Mouse (Mus musculus): ENCODE measurements around the gene Tstd2. TPM values are rescaled to one million over a fixed set of nuclear protein-coding genes. Genes with fewer than 3 reads are reported as not detected.

The Tstd2 gene
- polyA plus RNA-seq, 1 experiment from 2014 or later, result 25.3 TPM

DNA sequence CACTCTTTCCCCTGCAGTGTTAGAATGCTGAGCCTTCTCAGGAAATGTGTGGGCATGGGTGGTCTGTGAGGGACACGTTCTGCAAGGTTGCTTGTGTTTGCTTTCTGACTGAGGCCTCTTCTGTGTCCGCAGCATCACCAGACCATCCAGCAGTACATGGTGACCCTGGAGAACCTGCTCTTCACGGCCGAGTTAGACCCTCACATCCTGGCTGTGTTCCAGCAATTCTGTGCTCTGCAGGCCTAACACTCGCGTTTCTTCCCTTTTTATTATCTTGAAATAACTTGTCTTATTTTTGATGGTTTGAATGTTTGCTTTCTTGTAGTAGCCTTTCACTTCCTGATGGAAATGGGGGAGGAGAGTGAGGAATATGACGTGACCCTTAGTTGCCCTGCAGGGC, 33.3 kb upstream of the Tstd2 start:
- Histone ChIP-seq H3K4me2 (ENCODE audit: low read depth, low read length) (no peak overlapping the region), H3K27me3 (replicated peaks; ENCODE audit: control insufficient read depth, insufficient read depth, low read length) (no peaks in the 10 kb centered on the region), H3K27ac (ENCODE audit: low read length) (no peak overlapping the region), H3K9me3 (ENCODE audit: control insufficient read depth, low read length) (no peaks in the 10 kb centered on the region), H3K36me3 (ENCODE audit: control insufficient read depth, insufficient read depth, low read length) (peaks cover 53% of the 10 kb centered on the region), H3K4me3 (ENCODE audit: low read length) (no peak overlapping the region), H3K9ac (ENCODE audit: low read depth, low read length) (no peak overlapping the region), H3K4me1 (ENCODE audit: control insufficient read depth, insufficient read depth, low read length) (no peaks in the 10 kb centered on the region)
- 68% methylated on average over 7 of the region's 7 CpGs for WGBS
- ATAC-seq, result no peak

DNA sequence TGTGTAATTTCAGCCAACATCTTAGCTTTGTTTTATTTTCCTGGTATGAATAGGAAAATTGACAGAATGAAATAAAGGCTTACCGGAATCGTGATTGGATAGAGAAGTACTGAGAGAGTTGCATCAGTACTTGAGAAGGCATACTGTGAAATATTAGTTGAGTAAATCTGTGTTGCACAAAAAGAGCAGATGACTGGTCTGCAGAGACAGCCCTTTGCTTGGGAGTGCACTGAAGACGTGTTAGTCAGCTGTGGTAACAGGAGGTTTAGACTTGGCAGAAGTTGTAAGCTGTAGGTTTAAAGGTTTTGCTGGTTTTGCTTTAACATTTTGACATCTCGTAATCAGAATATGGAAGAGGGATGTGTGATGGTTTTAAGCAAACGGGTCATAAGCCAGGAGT, 27.3 kb upstream of the Tstd2 start:
- Histone ChIP-seq H3K9ac (ENCODE audit: low read depth, low read length) (no peak overlapping the region), H3K4me3 (ENCODE audit: low read length) (no peak overlapping the region), H3K9me3 (ENCODE audit: control insufficient read depth, low read length) (no peaks in the 10 kb centered on the region), H3K36me3 (ENCODE audit: control insufficient read depth, insufficient read depth, low read length) (peaks cover 31% of the 10 kb centered on the region), H3K27ac (ENCODE audit: low read length) (no peak overlapping the region), H3K4me1 (ENCODE audit: control insufficient read depth, insufficient read depth, low read length) (no peaks in the 10 kb centered on the region), H3K4me2 (ENCODE audit: low read depth, low read length) (no peak overlapping the region), H3K27me3 (replicated peaks; ENCODE audit: control insufficient read depth, insufficient read depth, low read length) (no peaks in the 10 kb centered on the region)
- WGBS, result 93% methylated on average over 5 of the region's 5 CpGs
- ATAC-seq, result no peak

DNA sequence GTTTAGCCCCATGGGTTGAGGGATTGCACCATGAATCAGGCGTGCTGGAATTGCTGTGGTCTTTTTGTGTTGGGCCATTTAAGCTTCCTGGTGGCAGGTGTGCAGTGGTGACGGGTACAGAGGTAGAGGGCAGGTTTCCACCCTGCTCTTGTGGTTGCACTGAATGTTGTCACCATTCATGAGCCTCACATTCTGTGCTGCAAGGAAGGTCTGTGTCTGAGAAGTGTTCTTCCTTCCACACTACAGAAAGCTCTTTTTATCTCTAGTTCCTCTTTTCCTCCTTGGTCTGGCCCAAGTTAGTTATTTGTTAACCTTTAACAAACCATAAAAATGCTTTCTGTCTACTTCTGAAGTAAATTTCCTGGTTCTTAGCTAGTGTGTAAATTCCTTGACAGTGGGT, 25.5 kb upstream of the Tstd2 start:
- Histone ChIP-seq H3K27me3 (replicated peaks; ENCODE audit: control insufficient read depth, insufficient read depth, low read length) (no peaks in the 10 kb centered on the region), H3K4me1 (ENCODE audit: control insufficient read depth, insufficient read depth, low read length) (no peaks in the 10 kb centered on the region), H3K4me2 (ENCODE audit: low read depth, low read length) (peak overlapping the region; percentile 2; the same call in 1 of the 2 replicates), H3K9me3 (ENCODE audit: control insufficient read depth, low read length) (no peaks in the 10 kb centered on the region), H3K36me3 (ENCODE audit: control insufficient read depth, insufficient read depth, low read length) (peaks cover 17% of the 10 kb centered on the region), H3K9ac (ENCODE audit: low read depth, low read length) (no peak overlapping the region), H3K27ac (ENCODE audit: low read length) (peak overlapping the region; percentile 80), H3K4me3 (ENCODE audit: low read length) (no peak overlapping the region)
- 47% methylated on average over 2 of the region's 2 CpGs for WGBS
- peak; percentile 84 for ATAC-seq

DNA sequence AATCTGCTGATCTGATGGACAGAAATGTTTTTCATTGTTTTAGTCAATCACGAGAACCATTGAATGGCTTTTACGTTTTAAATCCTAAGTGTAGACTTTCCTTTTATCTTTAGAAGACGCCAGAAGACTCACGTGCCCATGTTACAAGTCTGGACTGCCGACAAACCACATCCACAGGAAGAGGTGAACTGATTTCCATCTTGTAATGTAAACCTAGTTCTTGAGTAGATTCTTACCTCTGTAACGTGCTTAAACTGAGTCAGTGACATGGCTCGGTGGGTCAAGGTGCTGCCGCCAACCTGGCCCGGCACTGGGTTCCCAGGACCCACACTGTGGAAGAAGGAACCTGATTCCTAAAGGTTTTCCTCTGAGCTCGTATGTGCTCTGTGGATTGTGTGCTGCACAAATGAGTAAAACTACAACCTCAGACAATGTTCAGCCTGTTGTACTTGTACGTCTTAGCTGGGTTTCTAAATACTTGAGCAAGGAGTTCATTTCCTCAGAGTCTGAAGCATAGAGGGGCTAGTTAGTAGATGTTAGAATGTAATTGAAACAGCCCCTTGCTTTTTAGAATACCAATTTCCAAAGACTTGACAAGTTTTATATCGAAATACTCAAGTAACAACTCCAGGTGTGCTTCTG, 13.5 kb upstream of the Tstd2 start:
- Histone ChIP-seq H3K27ac (ENCODE audit: low read length) (no peak overlapping the region), H3K36me3 (ENCODE audit: control insufficient read depth, insufficient read depth, low read length) (peaks cover 14% of the 10 kb centered on the region), H3K4me1 (ENCODE audit: control insufficient read depth, insufficient read depth, low read length) (no peaks in the 10 kb centered on the region), H3K9ac (ENCODE audit: low read depth, low read length) (no peak overlapping the region), H3K4me2 (ENCODE audit: low read depth, low read length) (no peak overlapping the region), H3K9me3 (ENCODE audit: control insufficient read depth, low read length) (no peaks in the 10 kb centered on the region), H3K27me3 (replicated peaks; ENCODE audit: control insufficient read depth, insufficient read depth, low read length) (no peaks in the 10 kb centered on the region), H3K4me3 (ENCODE audit: low read length) (no peak overlapping the region)
- WGBS, result 94% methylated on average over 12 of the region's 12 CpGs
- ATAC-seq, result no peak

DNA sequence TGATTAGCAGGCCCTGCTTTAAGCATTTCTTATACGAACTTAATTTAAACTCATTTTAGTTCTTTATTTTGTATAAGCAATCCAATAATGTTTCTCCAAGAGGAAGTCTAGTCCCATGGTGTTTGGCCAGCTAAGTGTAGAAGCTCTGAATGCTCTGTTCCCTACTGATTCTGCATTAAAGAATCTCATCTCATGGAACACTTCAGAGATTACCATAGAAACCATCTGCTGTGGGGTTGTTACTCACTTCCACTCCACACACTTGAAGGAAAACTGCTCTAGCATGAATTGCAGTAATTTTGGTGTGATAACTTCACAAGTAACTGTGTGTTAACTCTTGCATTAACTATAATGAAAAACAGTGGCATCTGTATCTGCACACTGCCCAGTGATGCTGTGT, 8.4 kb upstream of the Tstd2 start:
- H3K9me3 ChIP-seq (ENCODE audit: control insufficient read depth, low read length), result no peaks in the 10 kb centered on the region
- H3K9ac ChIP-seq (ENCODE audit: low read depth, low read length), result no peak overlapping the region
- H3K27me3 ChIP-seq (replicated peaks; ENCODE audit: control insufficient read depth, insufficient read depth, low read length), result no peaks in the 10 kb centered on the region
- 95% methylated on average over 1 of the region's 1 CpGs for WGBS
- ATAC-seq, result no peak
- H3K4me1 ChIP-seq (ENCODE audit: control insufficient read depth, insufficient read depth, low read length), result no peaks in the 10 kb centered on the region
- no peak overlapping the region for H3K4me3 ChIP-seq (ENCODE audit: low read length)
- H3K36me3 ChIP-seq (ENCODE audit: control insufficient read depth, insufficient read depth, low read length), result no peaks in the 10 kb centered on the region
- no peak overlapping the region for H3K4me2 ChIP-seq (ENCODE audit: low read depth, low read length)
- no peak overlapping the region for H3K27ac ChIP-seq (ENCODE audit: low read length)

DNA sequence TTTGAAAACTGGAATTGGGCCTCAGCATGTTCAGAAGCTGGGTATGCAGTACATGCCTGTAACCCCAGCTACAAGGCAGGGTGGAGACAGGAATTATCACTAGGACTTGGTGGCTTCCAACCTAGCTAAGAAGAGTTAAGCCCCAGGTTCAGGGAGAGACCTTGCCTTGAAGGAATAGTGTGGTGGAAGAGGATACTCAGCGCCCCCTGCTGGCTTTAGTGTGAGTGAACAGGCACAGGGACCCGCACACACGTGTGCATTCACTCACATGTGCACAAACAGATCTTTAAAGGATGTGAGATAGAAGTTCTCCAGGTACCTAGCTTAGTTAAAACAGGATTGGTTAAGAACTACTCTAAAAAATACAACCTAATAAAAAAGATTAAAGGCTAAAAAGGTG, 5.8 kb upstream of the Tstd2 start:
- Histone ChIP-seq H3K4me3 (ENCODE audit: low read length) (no peak overlapping the region), H3K36me3 (ENCODE audit: control insufficient read depth, insufficient read depth, low read length) (no peaks in the 10 kb centered on the region), H3K9me3 (ENCODE audit: control insufficient read depth, low read length) (no peaks in the 10 kb centered on the region), H3K27me3 (replicated peaks; ENCODE audit: control insufficient read depth, insufficient read depth, low read length) (no peaks in the 10 kb centered on the region), H3K27ac (ENCODE audit: low read length) (no peak overlapping the region), H3K9ac (ENCODE audit: low read depth, low read length) (no peak overlapping the region), H3K4me2 (ENCODE audit: low read depth, low read length) (no peak overlapping the region), H3K4me1 (ENCODE audit: control insufficient read depth, insufficient read depth, low read length) (peaks cover 6% of the 10 kb centered on the region)
- ATAC-seq, result no peak
- 73% methylated on average over 3 of the region's 3 CpGs for WGBS

DNA sequence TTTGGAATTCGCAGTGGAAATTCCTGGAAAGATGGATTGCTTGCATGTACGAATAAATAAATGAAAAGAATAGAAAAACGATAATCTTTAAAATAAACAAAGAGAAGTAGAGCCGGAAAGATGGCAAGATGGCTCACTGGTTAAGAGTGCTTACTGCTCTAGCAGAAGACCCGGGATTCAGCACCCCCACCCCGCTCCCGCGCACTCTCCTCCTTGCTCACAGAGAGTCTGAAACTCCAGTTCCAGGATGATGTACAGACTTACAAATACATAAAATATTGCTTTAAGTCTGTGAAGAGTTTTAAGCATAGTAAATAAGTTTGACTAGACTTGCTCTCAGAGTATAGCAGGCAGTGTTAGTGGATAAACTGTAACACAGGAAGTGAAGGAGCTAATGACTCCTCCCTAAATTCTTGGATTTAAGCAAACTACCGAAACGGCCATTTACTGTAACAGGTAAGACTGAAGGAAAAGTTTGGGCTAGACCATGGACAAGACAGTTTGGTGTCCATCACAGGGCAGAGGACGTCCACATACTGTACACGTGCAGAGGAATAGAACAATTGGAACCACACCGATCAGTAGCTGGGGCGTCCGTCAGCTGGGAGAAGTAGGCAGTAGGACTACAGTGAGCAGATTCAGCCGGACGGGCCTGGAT, 736 bp downstream of the Tstd2 start:
- H3K27ac ChIP-seq (ENCODE audit: low read length), result peak overlapping the region; percentile 99

DNA sequence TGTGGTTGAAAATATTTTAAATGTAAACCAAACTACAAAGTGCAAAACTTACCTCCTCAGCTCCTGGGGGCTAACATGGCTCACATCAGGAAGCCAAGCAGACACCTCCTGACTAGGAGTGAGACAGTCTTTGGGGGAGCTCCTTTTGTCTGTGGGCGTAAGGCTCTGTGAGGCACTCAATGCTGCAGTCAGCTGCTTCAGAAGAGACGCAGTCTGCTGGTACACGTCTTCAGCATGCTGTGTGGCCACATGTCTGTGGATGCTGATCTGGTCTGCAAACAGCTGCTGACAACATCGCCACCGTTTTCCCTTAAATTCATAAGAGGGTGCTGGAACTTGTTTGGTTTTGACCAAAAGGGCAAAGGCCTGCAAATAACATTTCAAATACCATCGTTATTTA, 6.7 kb downstream of the Tstd2 start:
- Histone ChIP-seq H3K4me3 (ENCODE audit: low read length) (no peak overlapping the region), H3K9me3 (ENCODE audit: control insufficient read depth, low read length) (no peaks in the 10 kb centered on the region), H3K4me1 (ENCODE audit: control insufficient read depth, insufficient read depth, low read length) (no peaks in the 10 kb centered on the region), H3K27ac (ENCODE audit: low read length) (no peak overlapping the region), H3K9ac (ENCODE audit: low read depth, low read length) (no peak overlapping the region), H3K36me3 (ENCODE audit: control insufficient read depth, insufficient read depth, low read length) (peaks cover 15% of the 10 kb centered on the region; the same call in 1 of the 2 replicates), H3K4me2 (ENCODE audit: low read depth, low read length) (no peak overlapping the region), H3K27me3 (replicated peaks; ENCODE audit: control insufficient read depth, insufficient read depth, low read length) (no peaks in the 10 kb centered on the region)
- WGBS, result 86% methylated on average over 6 of the region's 6 CpGs
- ATAC-seq, result no peak

More for the DNA sequence above, 736 bp downstream of the Tstd2 start:
- no peaks in the 10 kb centered on the region for H3K36me3 ChIP-seq (ENCODE audit: control insufficient read depth, insufficient read depth, low read length)
- peak overlapping the region; percentile 95 for H3K4me3 ChIP-seq (ENCODE audit: low read length)
- no peaks in the 10 kb centered on the region for H3K27me3 ChIP-seq (replicated peaks; ENCODE audit: control insufficient read depth, insufficient read depth, low read length)
- ATAC-seq, result peak; percentile 74
- H3K4me2 ChIP-seq (ENCODE audit: low read depth, low read length), result peak overlapping the region; percentile 57
- peak overlapping the region; percentile 93 for H3K9ac ChIP-seq (ENCODE audit: low read depth, low read length)
- H3K9me3 ChIP-seq (ENCODE audit: control insufficient read depth, low read length), result no peaks in the 10 kb centered on the region
- WGBS, result 4% methylated on average over 17 of the region's 17 CpGs
- H3K4me1 ChIP-seq (ENCODE audit: control insufficient read depth, insufficient read depth, low read length), result peaks cover 9% of the 10 kb centered on the region

DNA sequence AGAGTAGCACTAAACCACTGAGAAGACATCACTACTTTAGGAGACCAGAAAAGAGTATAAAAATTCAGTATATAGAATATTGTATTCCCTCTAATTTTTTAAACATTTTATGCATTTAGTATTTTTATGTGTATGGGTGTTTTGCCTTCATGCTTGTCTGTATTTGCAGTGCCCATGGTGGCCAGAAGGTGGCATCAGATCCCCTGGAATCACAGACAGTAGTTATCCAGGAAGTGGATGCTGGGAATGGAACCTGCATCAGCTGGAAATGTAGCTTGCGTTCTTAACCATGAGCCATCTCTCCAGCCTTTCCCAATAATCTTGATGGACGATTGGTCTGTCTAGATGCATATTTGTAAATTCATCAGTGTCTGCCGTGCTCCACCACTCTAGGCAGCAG, 8.3 kb downstream of the Tstd2 start:
- WGBS, result 76% methylated on average over 3 of the region's 3 CpGs
- H3K4me3 ChIP-seq (ENCODE audit: low read length), result no peak overlapping the region
- no peak overlapping the region for H3K4me2 ChIP-seq (ENCODE audit: low read depth, low read length)
- ATAC-seq, result no peak
- H3K9me3 ChIP-seq (ENCODE audit: control insufficient read depth, low read length), result no peaks in the 10 kb centered on the region
- H3K27ac ChIP-seq (ENCODE audit: low read length), result no peak overlapping the region
- no peaks in the 10 kb centered on the region for H3K27me3 ChIP-seq (replicated peaks; ENCODE audit: control insufficient read depth, insufficient read depth, low read length)
- H3K9ac ChIP-seq (ENCODE audit: low read depth, low read length), result no peak overlapping the region
- peaks cover 15% of the 10 kb centered on the region; the same call in 1 of the 2 replicates for H3K36me3 ChIP-seq (ENCODE audit: control insufficient read depth, insufficient read depth, low read length)
- no peaks in the 10 kb centered on the region for H3K4me1 ChIP-seq (ENCODE audit: control insufficient read depth, insufficient read depth, low read length)
